Mouse (Mus musculus) stomach, postnatal 0 days (tissue): ENCODE data around the gene Zfand6. TPM values are rescaled to one million over a fixed set of nuclear protein-coding genes. Genes with fewer than 3 reads are reported as not detected.
A peak's percentile ranks its signal among the peaks of the same experiment; 100 is the strongest.

Experiments
- ATAC-seq: fragments of 200-750 bp; cut with Nextera tagmentation; 2 replicates; pipeline ENCODE4 v1.8.0; 2017; ENCODE audit not compliant: low FRiP score, low TSS enrichment
- DNase-seq: peaks from one replicate; pipeline ENCODE4 v3.0.0-alpha.2; 2016; ENCODE audit warnings: low spot score
- H3K27ac ChIP-seq: fragments of 300-500 bp; sonication (generic); replicated peaks from 2 replicates; pipeline ENCODE4 v1.5.1; 2014; ENCODE audit warnings: mild to moderate bottlenecking, control low read depth
- H3K27me3 ChIP-seq: fragments of 300-500 bp; sonication (generic); 2 replicates; pipeline ENCODE4 v1.6.1; 2014; ENCODE audit warnings: low read length; ENCODE audit not compliant: control insufficient read depth, insufficient read depth
- H3K36me3 ChIP-seq: fragments of 300-500 bp; sonication (generic); 2 replicates; pipeline ENCODE4 v1.6.1; 2014; ENCODE audit warnings: low read length, mixed read lengths; ENCODE audit not compliant: control insufficient read depth, insufficient read depth
- H3K4me1 ChIP-seq: fragments of 300-500 bp; sonication (generic); replicated peaks from 2 replicates; pipeline ENCODE4 v1.6.1; 2014; ENCODE audit warnings: antibody characterized with exemption; ENCODE audit not compliant: control insufficient read depth, insufficient read depth
- H3K4me2 ChIP-seq: fragments of 300-500 bp; sonication (generic); replicated peaks from 2 replicates; pipeline ENCODE4 v1.6.1; 2014; ENCODE audit warnings: low read depth, mild to moderate bottlenecking, control low read depth, moderate library complexity
- H3K4me3 ChIP-seq: fragments of 300-500 bp; sonication (generic); 2 replicates; pipeline ENCODE4 v1.5.1; 2014; ENCODE audit warnings: low read depth, low read length, control low read depth
- H3K9ac ChIP-seq: fragments of 300-500 bp; sonication (generic); 2 replicates; pipeline ENCODE4 v1.6.1; 2014; ENCODE audit warnings: mild to moderate bottlenecking, low read length, control low read depth, mixed read lengths
- H3K9me3 ChIP-seq: fragments of 300-500 bp; sonication (generic); 2 replicates; pipeline ENCODE4 v1.6.1; 2016; ENCODE audit warnings: low read length; ENCODE audit not compliant: control insufficient read depth
- CTCF ChIP-seq: IDR thresholded peaks from 2 replicates; pipeline ENCODE4 v1.5.1; 2016; ENCODE audit warnings: antibody characterized with exemption, low read depth, mild to moderate bottlenecking, moderate library complexity
- EP300 ChIP-seq: optimal IDR thresholded peaks from 2 replicates; pipeline ENCODE3; 2016; ENCODE audit warnings: antibody characterized with exemption
- WGBS: fragments of 180-500 bp; shearing (Covaris S2); extraction: QIAGEN DNeasy Blood & Tissue Kit; methylation state at CpG from one replicate; pipeline ENCODE4 v1.1.7; 2014; 5-methylcytosine and 5-hydroxymethylcytosine counted together
- polyA plus RNA-seq: library from polyadenylated mRNA; unstranded; fragments of >200 nt; fragmentation: Nextera tagmentation; extraction: Ambion mirVana; gene quantifications from 2 replicates; pipeline ENCODE4 v1.2.1, GENCODE M21; 2015

Gene Zfand6
- polyA plus RNA-seq, 1 experiment from 2014 or later = 128 TPM

DNA sequence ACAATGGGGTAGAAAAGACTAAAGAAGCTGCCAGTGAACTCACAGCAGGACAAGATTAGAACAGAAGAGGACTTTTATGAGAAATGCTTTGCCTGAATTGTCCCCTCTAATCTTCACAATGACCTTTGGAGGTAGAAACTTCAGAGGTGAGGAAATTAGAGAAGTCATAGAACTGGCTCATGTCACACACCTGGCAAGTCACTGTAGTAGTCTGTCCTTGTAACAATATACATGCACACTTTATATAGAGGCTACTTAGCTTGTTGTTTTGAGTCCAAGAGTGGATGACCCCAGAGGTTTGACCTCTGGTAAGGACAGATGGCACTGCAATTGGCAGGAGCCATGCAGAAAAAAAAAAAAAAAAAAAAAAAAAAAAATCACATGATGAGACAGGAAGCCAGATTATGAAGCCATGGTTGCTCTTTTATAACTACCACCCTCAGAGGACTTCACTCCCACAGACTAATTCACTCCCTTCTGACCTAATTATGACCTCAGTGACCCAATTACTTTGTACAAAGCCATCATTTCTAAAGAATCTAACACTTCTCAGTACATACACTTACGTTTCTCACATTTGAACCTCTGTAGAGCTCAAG is 20.1 kb downstream of the Zfand6 start:
- H3K4me2 ChIP-seq = no peak overlapping the region
- no peak for TF ChIP-seq EP300
- no peak for TF ChIP-seq CTCF
- 0 out of 2 replicates have a peak, but pooled peaks cover 3% of the 10 kb centered on the region for H3K4me1 ChIP-seq
- H3K9ac ChIP-seq = no peak overlapping the region
- DNase-seq = no peak
- 55% methylated on average over 1 of the region's 1 CpGs for WGBS
- H3K36me3 ChIP-seq = no peaks in the 10 kb centered on the region
- H3K27me3 ChIP-seq = no peaks in the 10 kb centered on the region
- ATAC-seq = no peak
- no peak overlapping the region for H3K4me3 ChIP-seq
- H3K9me3 ChIP-seq = no peaks in the 10 kb centered on the region
- no peak overlapping the region for H3K27ac ChIP-seq

DNA sequence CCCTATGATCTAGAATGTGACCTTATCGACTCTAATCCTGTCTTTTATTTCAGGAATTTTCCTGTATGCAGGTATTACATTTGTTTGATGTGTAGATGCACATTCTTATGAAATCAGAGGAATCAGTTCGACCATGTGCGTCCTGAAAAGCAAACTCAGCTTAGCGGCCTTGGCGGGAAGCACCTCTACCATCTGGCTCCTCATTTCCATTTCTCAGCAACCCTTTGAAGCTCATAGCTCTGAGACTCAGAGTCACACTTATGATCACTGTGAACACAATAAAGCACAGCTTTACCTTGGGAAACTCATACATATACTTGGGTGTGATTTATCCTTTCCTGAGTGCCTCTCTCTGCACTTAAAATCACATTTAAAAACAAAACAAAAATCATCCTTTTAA is 21.8 kb downstream of the Zfand6 start:
- TF ChIP-seq CTCF (no peak), EP300 (no peak)
- no peak overlapping the region for H3K4me2 ChIP-seq
- no peaks in the 10 kb centered on the region for H3K27me3 ChIP-seq
- 0 out of 2 replicates have a peak, but pooled peaks cover 3% of the 10 kb centered on the region for H3K4me1 ChIP-seq
- ATAC-seq = no peak
- no peaks in the 10 kb centered on the region for H3K9me3 ChIP-seq
- DNase-seq = no peak
- no peaks in the 10 kb centered on the region for H3K36me3 ChIP-seq
- no peak overlapping the region for H3K9ac ChIP-seq
- 71% methylated on average over 5 of the region's 5 CpGs for WGBS
- no peak overlapping the region for H3K27ac ChIP-seq
- H3K4me3 ChIP-seq = no peak overlapping the region

DNA sequence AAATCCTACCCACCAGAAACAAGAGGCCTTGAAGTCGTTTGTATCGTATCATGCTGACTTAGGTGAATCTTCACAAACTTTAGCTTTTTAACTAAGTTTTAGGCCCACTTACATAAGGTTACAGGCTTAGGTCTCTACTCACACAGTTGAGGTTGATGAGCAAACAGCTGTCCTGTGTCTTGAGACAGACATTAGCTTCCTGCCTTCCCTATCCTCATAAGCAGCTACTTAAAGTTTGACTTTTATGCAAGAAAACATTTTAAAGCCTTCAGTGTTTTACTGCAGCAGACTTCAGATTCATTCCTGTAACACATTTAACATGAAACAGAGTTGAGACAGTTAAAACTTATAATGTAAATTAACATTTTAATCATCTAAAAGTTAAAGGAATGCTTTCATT is 37.0 kb downstream of the Zfand6 start:
- TF ChIP-seq EP300 = no peak
- ATAC-seq (no peak), DNase-seq (no peak)
- 67% methylated on average over 2 of the region's 2 CpGs for WGBS
- H3K36me3 ChIP-seq = no peaks in the 10 kb centered on the region
- H3K9ac ChIP-seq = no peak overlapping the region
- no peak overlapping the region for H3K4me3 ChIP-seq
- no peak overlapping the region for H3K27ac ChIP-seq
- H3K4me1 ChIP-seq = no peaks in the 10 kb centered on the region
- H3K4me2 ChIP-seq = no peak overlapping the region
- no peaks in the 10 kb centered on the region for H3K27me3 ChIP-seq
- no peaks in the 10 kb centered on the region for H3K9me3 ChIP-seq

DNA sequence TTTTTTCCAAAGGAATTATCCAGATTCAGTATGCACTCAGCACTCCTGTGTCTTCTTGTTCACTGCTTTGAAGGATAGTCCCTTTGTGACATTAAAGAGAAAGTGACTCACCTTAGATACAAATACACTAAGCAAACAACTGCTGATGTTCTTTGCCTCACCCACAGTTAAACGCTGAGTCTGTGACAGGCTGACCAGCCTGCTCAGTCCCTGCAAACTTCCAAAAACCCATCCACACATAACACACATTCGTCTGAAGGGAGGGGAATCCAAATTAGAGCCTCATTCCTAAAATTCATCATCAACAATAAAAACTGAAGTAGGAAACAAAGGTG is 37.8 kb downstream of the Zfand6 start:
- WGBS = 26% methylated on average over 2 of the region's 2 CpGs
- no peak overlapping the region for H3K27ac ChIP-seq
- no peaks in the 10 kb centered on the region for H3K4me1 ChIP-seq
- TF ChIP-seq EP300 (no peak), CTCF (no peak)
- H3K9ac ChIP-seq = no peak overlapping the region
- ATAC-seq = 0 out of 2 replicates have a peak, but pooled peaks have one; percentile 65
- no peaks in the 10 kb centered on the region for H3K9me3 ChIP-seq
- no peak overlapping the region for H3K4me2 ChIP-seq
- no peak for DNase-seq
- no peak overlapping the region for H3K4me3 ChIP-seq
- no peaks in the 10 kb centered on the region for H3K27me3 ChIP-seq
- no peaks in the 10 kb centered on the region for H3K36me3 ChIP-seq

DNA sequence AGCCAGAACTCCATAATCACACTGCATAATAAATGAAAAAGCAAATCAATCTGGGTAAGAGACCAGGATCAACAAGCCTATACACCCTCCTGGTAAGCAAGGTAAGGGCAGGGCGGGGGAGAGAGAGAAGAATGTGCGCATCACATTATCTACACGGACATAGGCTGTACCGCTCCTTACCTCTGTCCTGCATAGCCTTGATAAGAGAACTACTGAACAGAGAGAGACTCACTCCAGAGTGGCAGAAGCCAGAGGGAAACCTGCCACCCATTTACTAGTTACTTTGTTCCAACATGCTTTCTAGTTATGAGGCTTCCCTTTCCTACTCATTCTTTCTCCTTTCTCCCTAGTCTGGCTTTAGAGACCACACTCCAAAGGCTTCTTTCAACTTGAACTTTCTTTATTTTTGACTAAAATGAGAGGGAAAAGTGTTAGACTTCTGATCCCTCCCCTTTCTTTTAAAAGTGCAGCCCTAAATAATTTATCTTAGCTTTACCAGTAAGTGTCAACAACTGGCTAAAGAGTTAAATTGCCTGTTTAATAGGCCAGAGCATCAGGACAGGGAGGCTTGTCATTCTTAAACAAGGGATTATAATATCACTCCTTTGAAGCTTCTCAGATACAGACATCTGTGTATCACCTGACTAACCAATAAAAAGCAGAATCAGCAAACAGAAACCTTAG is 38.3 kb downstream of the Zfand6 start:
- no peaks in the 10 kb centered on the region for H3K9me3 ChIP-seq
- no peaks in the 10 kb centered on the region for H3K36me3 ChIP-seq
- no peak overlapping the region for H3K27ac ChIP-seq
- H3K4me3 ChIP-seq = no peak overlapping the region
- ATAC-seq (no peak), DNase-seq (no peak)
- TF ChIP-seq CTCF (no peak), EP300 (no peak)
- H3K4me2 ChIP-seq = no peak overlapping the region
- H3K9ac ChIP-seq = no peak overlapping the region
- 85% methylated on average over 4 of the region's 4 CpGs for WGBS
- no peaks in the 10 kb centered on the region for H3K27me3 ChIP-seq
- H3K4me1 ChIP-seq = no peaks in the 10 kb centered on the region

DNA sequence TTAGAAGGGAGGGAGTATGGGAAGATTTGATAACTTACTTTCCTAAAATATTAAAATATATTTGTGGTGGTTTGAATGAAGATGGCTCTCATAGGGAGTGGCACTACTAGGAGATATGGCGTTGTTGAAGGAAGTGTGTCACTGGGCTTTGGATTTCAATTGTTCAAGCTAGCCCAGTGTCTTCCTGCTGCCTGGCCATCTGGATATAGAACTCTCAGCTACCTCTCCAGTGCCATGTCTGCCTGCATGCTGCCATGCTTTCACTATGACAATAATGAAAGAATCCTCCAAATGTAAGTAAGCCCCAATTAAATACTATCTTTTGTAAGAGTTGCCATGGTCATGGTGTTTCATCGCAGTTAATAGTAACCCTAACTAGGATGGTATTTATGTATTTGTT is 40.7 kb downstream of the Zfand6 start:
- no peaks in the 10 kb centered on the region for H3K27me3 ChIP-seq
- no peak overlapping the region for H3K27ac ChIP-seq
- no peak for DNase-seq
- no peak for ATAC-seq
- no peak overlapping the region for H3K9ac ChIP-seq
- H3K9me3 ChIP-seq = no peaks in the 10 kb centered on the region
- H3K4me2 ChIP-seq = no peak overlapping the region
- H3K4me3 ChIP-seq = no peak overlapping the region
- no peaks in the 10 kb centered on the region for H3K4me1 ChIP-seq
- WGBS = 93% methylated on average over 2 of the region's 2 CpGs
- no peaks in the 10 kb centered on the region for H3K36me3 ChIP-seq
- TF ChIP-seq CTCF = no peak
- TF ChIP-seq EP300 = no peak
